Mouse (Mus musculus): ENCODE data around the gene Poglut1.

DNA sequence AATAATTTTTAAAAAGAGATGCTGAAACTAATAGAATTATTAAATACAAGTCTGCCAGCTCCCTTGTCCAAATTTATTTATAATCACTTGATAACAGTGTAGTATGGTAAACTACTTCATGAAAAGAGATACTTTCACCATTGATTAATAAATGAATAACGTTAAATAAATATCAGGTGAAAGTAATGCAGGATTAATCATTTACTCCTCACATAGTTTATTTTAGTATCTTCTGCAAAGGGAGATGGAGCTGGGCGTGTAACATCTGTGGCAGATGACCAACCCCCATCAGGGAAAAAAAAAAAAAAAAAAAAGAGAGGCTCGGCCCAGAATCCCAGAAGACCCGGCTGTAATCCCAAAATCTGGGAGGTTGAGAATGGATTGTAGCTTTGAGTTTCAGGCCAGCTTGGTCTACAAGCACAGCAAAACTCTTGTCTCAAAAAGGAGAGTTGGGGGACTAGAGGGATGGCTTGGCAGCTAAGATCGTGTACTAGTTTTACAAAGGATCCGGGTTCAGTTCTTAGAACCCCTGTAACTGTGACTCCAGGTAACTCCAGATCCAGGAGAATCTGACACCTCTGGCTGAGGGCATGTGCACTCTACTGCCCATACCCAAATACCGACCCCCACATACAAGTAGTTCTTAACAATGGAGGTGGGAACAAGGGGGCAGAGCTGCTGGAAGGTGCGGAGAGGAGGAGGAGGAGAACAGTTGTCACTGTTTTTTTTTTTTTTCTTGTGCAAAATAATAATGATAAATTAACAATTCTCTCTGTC lies 28.7 kb downstream of the Poglut1 start:
- TF ChIP-seq CTCF (IDR thresholded peaks at IDR 0.05; ENCODE audit: low read depth, low read length) (no peak), POLR2A (IDR thresholded peaks at IDR 0.05; ENCODE audit: borderline replicate concordance, low read depth, low read length) (no peak)

All from bone marrow macrophage, adult 2 months (primary cell).